Mouse (Mus musculus) cortical plate, adult 2 months (tissue): ENCODE results near the gene Bglap. TPM values are rescaled to one million over a fixed set of nuclear protein-coding genes. Genes with fewer than 3 reads are reported as not detected.

Experiments used
- H3K27ac ChIP-seq: fragments of 200-500 bp; 2 replicates; pipeline ENCODE4 v1.5.1; 2012; ENCODE audit warnings: low read length, control low read depth, inconsistent platforms; ENCODE audit not compliant: insufficient read depth
- H3K4me1 ChIP-seq: fragments of 200-500 bp; 2 replicates; pipeline ENCODE4 v1.6.1; 2011; ENCODE audit warnings: low read length; ENCODE audit not compliant: control insufficient read depth, insufficient read depth
- H3K4me3 ChIP-seq: fragments of 200-500 bp; 2 replicates; pipeline ENCODE4 v1.5.1; 2011; ENCODE audit warnings: mild to moderate bottlenecking, low read length, control low read depth; ENCODE audit not compliant: insufficient read depth
- CTCF ChIP-seq: fragments of 200-500 bp; IDR thresholded peaks from 2 replicates; pipeline ENCODE4 v1.5.1; 2011; ENCODE audit warnings: mild to moderate bottlenecking, control low read depth, low read length; ENCODE audit not compliant: insufficient read depth; ENCODE audit errors: extremely low read depth
- POLR2A ChIP-seq: fragments of 200-500 bp; IDR thresholded peaks from 2 replicates; pipeline ENCODE4 v1.6.1; 2011; ENCODE audit warnings: mild to moderate bottlenecking, low read length, control low read depth; ENCODE audit not compliant: insufficient read depth; ENCODE audit errors: extremely low read depth
- polyA plus RNA-seq: library from polyadenylated mRNA; depleted of rRNA; stranded (reverse); fragments of >200 nt; gene quantifications from 2 replicates; pipeline ENCODE4 v1.2.3, GENCODE M21; 2012

The Bglap gene
- polyA plus RNA-seq, 1 experiment: not detected

- Histone ChIP-seq H3K4me1 (peaks cover 2% of the 10 kb centered on the region; the same call in 1 of the 2 replicates), H3K27ac (no peak overlapping the region), H3K4me3 (no peak overlapping the region)
- TF ChIP-seq CTCF (no peak), POLR2A (no peak)
Observed at GRCm38 (mm10) chr3:88365705-88366361, 18.4 kb downstream of the Bglap start.

- peaks cover 2% of the 10 kb centered on the region; the same call in 1 of the 2 replicates for H3K4me1 ChIP-seq
- H3K4me3 ChIP-seq: no peak within 1 kb of the TSS
- peak within 1 kb of the TSS; percentile 53 for H3K27ac ChIP-seq
- TF ChIP-seq POLR2A (no peak), CTCF (no peak)
Observed at GRCm38 (mm10) chr3:88364337-88364736, 19.9 kb downstream of the Bglap start, which contains the start of gene Paqr6. Gene Paqr6 (plus strand): TSS chr3:88364584.

GRCm38 (mm10) chr3:88363700-88364099 is 20.6 kb downstream of the Bglap start:
- H3K4me1 ChIP-seq: peaks cover 2% of the 10 kb centered on the region; the same call in 1 of the 2 replicates
- H3K27ac ChIP-seq: peak overlapping the region; percentile 53
- TF ChIP-seq POLR2A: no peak
- H3K4me3 ChIP-seq: no peak overlapping the region

GRCm38 (mm10) chr3:88361612-88362313 is 22.5 kb downstream of the Bglap start:
- H3K27ac ChIP-seq: peak overlapping the region; percentile 76

GRCm38 (mm10) chr3:88361096-88361495 is 23.2 kb downstream of the Bglap start:
- no peak for TF ChIP-seq POLR2A
- no peak for TF ChIP-seq CTCF
- Histone ChIP-seq H3K27ac (no peak overlapping the region), H3K4me3 (no peak overlapping the region), H3K4me1 (peaks cover 2% of the 10 kb centered on the region; the same call in 1 of the 2 replicates)

More at GRCm38 (mm10) chr3:88361612-88362313, 22.5 kb downstream of the Bglap start:
- Histone ChIP-seq H3K4me1 (peaks cover 2% of the 10 kb centered on the region; the same call in 1 of the 2 replicates), H3K4me3 (no peak overlapping the region)
- TF ChIP-seq POLR2A: no peak
- no peak for TF ChIP-seq CTCF

- H3K4me3 ChIP-seq: no peak overlapping the region
- H3K27ac ChIP-seq: peak overlapping the region; percentile 32; the same call in 1 of the 2 replicates
- no peaks in the 10 kb centered on the region; the same call in 1 of the 2 replicates for H3K4me1 ChIP-seq
Observed at GRCm38 (mm10) chr3:88359989-88360388, 24.3 kb downstream of the Bglap start.

GRCm38 (mm10) chr3:88359584-88359983 is 24.7 kb downstream of the Bglap start:
- TF ChIP-seq POLR2A: no peak
- TF ChIP-seq CTCF: no peak
- Histone ChIP-seq H3K4me1 (no peaks in the 10 kb centered on the region; the same call in 1 of the 2 replicates), H3K27ac (peak overlapping the region; percentile 32; the same call in 1 of the 2 replicates), H3K4me3 (no peak overlapping the region)

More at GRCm38 (mm10) chr3:88359989-88360388, 24.3 kb downstream of the Bglap start:
- TF ChIP-seq CTCF: no peak

- Histone ChIP-seq H3K4me1 (no peaks in the 10 kb centered on the region; the same call in 1 of the 2 replicates), H3K4me3 (no peak overlapping the region), H3K27ac (no peak overlapping the region)
- no peak for TF ChIP-seq POLR2A
- TF ChIP-seq CTCF: 0 out of 2 replicates have a peak, but pooled peaks have one; percentile 30
Observed at GRCm38 (mm10) chr3:88354396-88355165, 29.7 kb downstream of the Bglap start.

- Histone ChIP-seq H3K4me3 (no peak overlapping the region), H3K27ac (no peak overlapping the region), H3K4me1 (no peaks in the 10 kb centered on the region; the same call in 1 of the 2 replicates)
- TF ChIP-seq POLR2A (no peak), CTCF (no peak)
Observed at GRCm38 (mm10) chr3:88352907-88353306, 31.4 kb downstream of the Bglap start.
